Mouse (Mus musculus): ENCODE measurements around the gene Fbxo31.

- no peak for TF ChIP-seq CTCF (IDR thresholded peaks at IDR 0.05; ENCODE audit: low read depth, low read length)
- no peak for TF ChIP-seq POLR2A (IDR thresholded peaks at IDR 0.05; ENCODE audit: borderline replicate concordance, low read depth, low read length)
Measured at GRCm38 (mm10) chr8:121560432-121561100, 18.0 kb downstream of the Fbxo31 start.
